Mouse (Mus musculus) ES-Bruce4 (cell line): Measurements from ENCODE around the gene Moap1.

Experiments
- CTCF ChIP-seq: IDR thresholded peaks from one replicate; pipeline ENCODE4 v1.8.1; 2011; ENCODE audit warnings: low read depth, low read length
- EP300 ChIP-seq: IDR thresholded peaks from 2 replicates; pipeline ENCODE4 v1.6.1; 2011; ENCODE audit warnings: low read depth, low read length; ENCODE audit not compliant: insufficient read depth
- POLR2A ChIP-seq: IDR thresholded peaks from one replicate; pipeline ENCODE4 v1.8.1; 2011; ENCODE audit warnings: low read length; ENCODE audit not compliant: insufficient read depth

- no peak for TF ChIP-seq CTCF
- no peak for TF ChIP-seq POLR2A
- TF ChIP-seq EP300 = no peak
Measured at GRCm38 (mm10) chr12:102787927-102788326, 44.5 kb upstream of the Moap1 start.
